Mouse (Mus musculus): Measurements from ENCODE around the gene St3gal6.

DNA sequence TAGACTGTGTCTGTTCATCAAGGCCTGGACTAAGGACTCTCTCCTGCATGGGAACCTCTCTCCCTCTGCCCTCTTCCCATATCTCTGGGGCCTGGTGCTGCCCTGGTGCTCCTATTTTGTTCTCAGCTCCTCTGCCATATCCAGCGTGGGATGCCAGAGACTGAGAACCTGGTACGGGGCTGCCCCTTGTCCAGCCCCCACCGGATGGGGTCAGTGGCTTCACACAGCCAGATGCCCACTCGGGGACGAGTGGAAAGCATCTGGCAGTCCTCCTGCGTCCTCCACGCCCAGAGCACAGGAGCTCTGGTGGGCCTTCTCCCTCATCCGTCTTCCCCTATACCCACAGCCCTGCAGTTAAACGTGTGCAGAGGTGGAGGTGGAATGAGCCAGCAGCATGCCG is 63.7 kb downstream of the St3gal6 start:
- TF ChIP-seq ZC3H11A (IDR thresholded peaks at IDR 0.05; ENCODE audit: low read depth, low read length) (no peak), POLR2A (IDR thresholded peaks at IDR 0.05; ENCODE audit: control insufficient read depth in 1 of 2, insufficient read depth in 1 of 2, low read depth in 1 of 2, low read length in 2 of 2, poor library complexity in 1 of 2) (no peak), EP300 (IDR thresholded peaks at IDR 0.05; ENCODE audit: low read depth in 1 of 2, low read length in 2 of 2) (no peak), ZKSCAN1 (IDR thresholded peaks at IDR 0.05; ENCODE audit: low read depth, low read length) (no peak), KAT2A (conservative IDR thresholded peaks at IDR 0.05; ENCODE audit: low read depth, low read length) (no peak), CTCF (IDR thresholded peaks at IDR 0.05 in 2 of 3, conservative IDR thresholded peaks at IDR 0.05 in 1 of 3; ENCODE audit: control insufficient read depth in 1 of 3, insufficient read depth in 1 of 3, low read depth in 2 of 3, low read length in 3 of 3, poor library complexity in 1 of 3, severe bottlenecking in 1 of 3) (no peak), HCFC1 (IDR thresholded peaks at IDR 0.05; ENCODE audit: low read depth, low read length) (no peak), ZMIZ1 (IDR thresholded peaks at IDR 0.05; ENCODE audit: low read depth, low read length) (no peak), USF1 (IDR thresholded peaks at IDR 0.05; ENCODE audit: low read depth, low read length) (no peak)

Data from MEL (cell line).